Mouse (Mus musculus): ENCODE results near the gene Cdc6. TPM values are rescaled to one million over a fixed set of nuclear protein-coding genes. Genes with fewer than 3 reads are reported as not detected.
A peak's percentile ranks its signal among the peaks of the same experiment; 100 is the strongest.

Gene Cdc6
- total RNA-seq, 2 experiments from 2014 or later: 44.1 to 56.1 TPM

DNA sequence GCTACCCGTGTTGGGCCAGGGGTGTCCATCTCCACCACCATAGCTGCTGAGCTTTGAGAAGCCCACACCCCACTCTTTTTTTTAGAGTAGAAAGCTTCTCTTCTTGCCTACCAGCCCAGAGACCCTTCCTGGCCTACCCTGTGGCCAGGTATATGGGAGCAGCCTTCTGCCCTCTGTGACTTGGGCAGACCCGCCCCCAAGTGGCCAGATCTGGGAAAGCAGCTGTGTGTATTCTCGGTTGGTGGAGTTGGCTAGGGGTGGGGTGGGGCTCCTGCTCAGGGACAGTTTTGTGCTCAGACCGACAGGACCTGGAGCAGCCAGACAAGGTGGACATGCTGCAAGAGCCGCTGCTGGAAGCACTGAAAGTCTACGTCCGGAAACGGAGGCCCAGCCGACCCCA lies 64.6 kb downstream of the Cdc6 start:
- peak; percentile 81 for ATAC-seq (replicated peaks; ENCODE audit: poor library complexity)

DNA sequence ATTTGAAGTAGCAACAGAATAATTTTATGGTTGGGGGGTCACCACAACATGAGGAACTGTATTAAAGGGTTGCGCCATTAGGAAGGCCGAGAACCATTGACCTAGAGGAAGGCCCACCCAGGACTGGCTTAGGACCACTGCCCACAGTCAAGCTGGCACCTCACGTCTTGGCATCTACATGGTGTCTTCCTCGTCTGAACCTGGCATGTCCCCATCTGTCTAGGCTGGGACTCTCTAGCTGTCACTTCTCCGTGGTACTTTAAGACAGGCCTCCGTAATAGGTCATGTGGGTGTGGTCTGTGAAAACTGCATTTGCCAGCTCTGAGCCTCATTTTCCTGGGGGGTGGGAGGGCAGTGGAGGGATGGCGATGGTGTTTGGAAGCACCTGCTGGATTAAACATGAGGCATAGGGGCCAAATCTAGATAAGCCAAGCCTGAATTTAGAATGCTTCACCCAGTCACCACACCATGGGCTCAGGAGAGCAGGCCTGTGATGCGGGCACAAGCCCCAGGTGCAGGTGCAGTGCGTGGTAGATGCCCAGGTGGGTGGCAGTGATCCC lies 65.3 kb downstream of the Cdc6 start:
- no peak for ATAC-seq (replicated peaks; ENCODE audit: poor library complexity)

Other genes with a start within 250 kb of the Cdc6 start
- gene Gsdma, start 243.4 kb upstream of the Cdc6 start, total RNA-seq (2015): not detected in 2 replicates
- gene Gsdma, start 243.4 kb upstream of the Cdc6 start, total RNA-seq (2017): not detected in 2 replicates
- 38.0 and 38.6 TPM in 2 replicates for gene Psmd3, start 225.2 kb upstream of the Cdc6 start, total RNA-seq (2015)
- 70.9 and 71.9 TPM in 2 replicates for gene Psmd3, start 225.2 kb upstream of the Cdc6 start, total RNA-seq (2017)
- gene Csf3, start 206.5 kb upstream of the Cdc6 start, total RNA-seq (2015): not detected in 2 replicates
- gene Csf3, start 206.5 kb upstream of the Cdc6 start, total RNA-seq (2017): not detected in 2 replicates
- gene Med24, start 178.4 kb upstream of the Cdc6 start, total RNA-seq (2015): 28.7 and 30.9 TPM in 2 replicates
- gene Med24, start 178.4 kb upstream of the Cdc6 start, total RNA-seq (2017): 36.2 and 46.3 TPM in 2 replicates
- gene Thra, start 167.2 kb upstream of the Cdc6 start, total RNA-seq (2015): 34.2 and 34.6 TPM in 2 replicates
- 21.8 and 25.3 TPM in 2 replicates for gene Thra, start 167.2 kb upstream of the Cdc6 start, total RNA-seq (2017)
- 3.3 and 3.5 TPM in 2 replicates for gene Nr1d1, start 132.5 kb upstream of the Cdc6 start, total RNA-seq (2015)
- 0.47 and 0.87 TPM in 2 replicates for gene Nr1d1, start 132.5 kb upstream of the Cdc6 start, total RNA-seq (2017)
- 60.8 and 62.0 TPM in 2 replicates for gene Msl1, start 112.3 kb upstream of the Cdc6 start, total RNA-seq (2015)
- 76.3 and 99.9 TPM in 2 replicates for gene Msl1, start 112.3 kb upstream of the Cdc6 start, total RNA-seq (2017)
- gene Casc3, start 102.9 kb upstream of the Cdc6 start, total RNA-seq (2015): 38.3 and 39.0 TPM in 2 replicates
- gene Casc3, start 102.9 kb upstream of the Cdc6 start, total RNA-seq (2017): 18.3 and 31.7 TPM in 2 replicates
- gene Rapgefl1, start 71.0 kb upstream of the Cdc6 start, total RNA-seq (2015): 0.24 and 1.8 TPM in 2 replicates
- not detected in 2 replicates for gene Rapgefl1, start 71.0 kb upstream of the Cdc6 start, total RNA-seq (2017)
- 15.0 and 17.1 TPM in 2 replicates for gene Wipf2, start 44.2 kb upstream of the Cdc6 start, total RNA-seq (2015)
- gene Wipf2, start 44.2 kb upstream of the Cdc6 start, total RNA-seq (2017): 3.0 and 3.6 TPM in 2 replicates
- gene Rara, start 20.0 kb downstream of the Cdc6 start, total RNA-seq (2015): 4.4 and 5.9 TPM in 2 replicates
- 1.6 and 2.2 TPM in 2 replicates for gene Rara, start 20.0 kb downstream of the Cdc6 start, total RNA-seq (2017)
- not detected in 2 replicates for gene Gjd3, start 75.2 kb downstream of the Cdc6 start, total RNA-seq (2015)
- not detected in 2 replicates for gene Gjd3, start 75.2 kb downstream of the Cdc6 start, total RNA-seq (2017)
- gene Top2a, start 116.4 kb downstream of the Cdc6 start, total RNA-seq (2015): 284 and 285 TPM in 2 replicates
- 584 and 646 TPM in 2 replicates for gene Top2a, start 116.4 kb downstream of the Cdc6 start, total RNA-seq (2017)
- 188 and 211 TPM in 2 replicates for gene Igfbp4, start 133.4 kb downstream of the Cdc6 start, total RNA-seq (2015)
- gene Igfbp4, start 133.4 kb downstream of the Cdc6 start, total RNA-seq (2017): 327 and 329 TPM in 2 replicates
- gene Tns4, start 181.5 kb downstream of the Cdc6 start, total RNA-seq (2015): 2.1 and 2.4 TPM in 2 replicates
- 1.4 and 1.8 TPM in 2 replicates for gene Tns4, start 181.5 kb downstream of the Cdc6 start, total RNA-seq (2017)
- gene Ccr7, start 247.3 kb downstream of the Cdc6 start, total RNA-seq (2015): 0.17 and 0.22 TPM in 2 replicates
- not detected in 2 replicates for gene Ccr7, start 247.3 kb downstream of the Cdc6 start, total RNA-seq (2017)

All from megakaryocyte progenitor cell, adult 5-6 weeks (primary cell).